Mouse (Mus musculus) lung, adult 2 months (tissue): ENCODE measurements at regions not wholly inside any gene's neighbourhood (a gene's known extent, or its start where the extent isn't known, plus 50 kb on each side); places are given as distances from the start of the nearest gene placed in this dataset.

Source experiments
- CTCF ChIP-seq: fragments of 200-500 bp; IDR thresholded peaks from 2 replicates; pipeline ENCODE4 v1.5.1; 2011; ENCODE audit warnings: mild to moderate bottlenecking, low read length, control low read depth; ENCODE audit not compliant: insufficient read depth
- POLR2A ChIP-seq: fragments of 200-500 bp; IDR thresholded peaks from 2 replicates; pipeline ENCODE4 v1.6.1; 2011; ENCODE audit warnings: low read depth, mild to moderate bottlenecking, control low read depth, low read length, borderline replicate concordance; ENCODE audit errors: extremely low read depth

- TF ChIP-seq POLR2A (no peak), CTCF (no peak)
These were observed 168.7 kb upstream of the Ube2e1 start for GRCm38 (mm10) chr14:18500249-18500832.
